Mouse (Mus musculus): ENCODE results near the gene Scml4. TPM values are rescaled to one million over a fixed set of nuclear protein-coding genes. Genes with fewer than 3 reads are reported as not detected.

Gene Scml4
- polyA plus RNA-seq, 1 experiment from 2014 or later = 0.66 TPM

- Histone ChIP-seq H3K27ac (no peak overlapping the region), H3K9me3 (replicated peaks) (no peaks in the 10 kb centered on the region), H3K27me3 (no peaks in the 10 kb centered on the region), H3K36me3 (0 out of 2 replicates have a peak, but pooled peaks cover under 1% of the 10 kb centered on the region), H3K9ac (no peak overlapping the region), H3K4me2 (no peak overlapping the region), H3K4me1 (replicated peaks) (0 out of 2 replicates have a peak, but pooled peaks cover 2% of the 10 kb centered on the region), H3K4me3 (no peak overlapping the region)
- ATAC-seq (replicated peaks; ENCODE audit: insufficient number of reproducible peaks, insufficient read depth, low FRiP score, low read depth) = peak; percentile 27; the same call in 1 of the 2 replicates
- WGBS = 9% methylated on average over 9 of the region's 9 CpGs
Observed at GRCm38 (mm10) chr10:42842358-42842757, 17.8 kb upstream of the Scml4 start.

GRCm38 (mm10) chr10:42843416-42843815 lies 16.8 kb upstream of the Scml4 start:
- no peak overlapping the region for H3K27ac ChIP-seq
- no peak overlapping the region for H3K9ac ChIP-seq
- no peaks in the 10 kb centered on the region for H3K36me3 ChIP-seq
- WGBS = 74% methylated on average over 1 of the region's 1 CpGs
- H3K4me2 ChIP-seq = no peak overlapping the region
- H3K4me3 ChIP-seq = no peak overlapping the region
- no peaks in the 10 kb centered on the region for H3K27me3 ChIP-seq
- no peaks in the 10 kb centered on the region for H3K9me3 ChIP-seq (replicated peaks)
- H3K4me1 ChIP-seq (replicated peaks) = 0 out of 2 replicates have a peak, but pooled peaks cover 2% of the 10 kb centered on the region
- ATAC-seq (replicated peaks; ENCODE audit: insufficient number of reproducible peaks, insufficient read depth, low FRiP score, low read depth) = no peak

- no peak for ATAC-seq (replicated peaks; ENCODE audit: insufficient number of reproducible peaks, insufficient read depth, low FRiP score, low read depth)
- 0 out of 2 replicates have a peak, but pooled peaks cover 2% of the 10 kb centered on the region for H3K4me1 ChIP-seq (replicated peaks)
- 29% methylated on average over 1 of the region's 1 CpGs for WGBS
Observed at GRCm38 (mm10) chr10:42845480-42845879, 14.7 kb upstream of the Scml4 start.

GRCm38 (mm10) chr10:42848179-42849080 lies 11.7 kb upstream of the Scml4 start:
- Histone ChIP-seq H3K9ac (no peak overlapping the region), H3K27ac (no peak overlapping the region), H3K4me3 (no peak overlapping the region), H3K4me2 (no peak overlapping the region), H3K27me3 (0 out of 2 replicates have a peak, but pooled peaks cover 5% of the 10 kb centered on the region), H3K36me3 (no peaks in the 10 kb centered on the region), H3K9me3 (replicated peaks) (no peaks in the 10 kb centered on the region), H3K4me1 (replicated peaks) (no peaks in the 10 kb centered on the region)
- WGBS = 84% methylated on average over 13 of the region's 13 CpGs
- ATAC-seq (replicated peaks; ENCODE audit: insufficient number of reproducible peaks, insufficient read depth, low FRiP score, low read depth) = no peak

More at GRCm38 (mm10) chr10:42845480-42845879, 14.7 kb upstream of the Scml4 start:
- Histone ChIP-seq H3K27ac (no peak overlapping the region), H3K36me3 (no peaks in the 10 kb centered on the region), H3K27me3 (no peaks in the 10 kb centered on the region), H3K9me3 (replicated peaks) (no peaks in the 10 kb centered on the region), H3K9ac (no peak overlapping the region), H3K4me2 (no peak overlapping the region), H3K4me3 (no peak overlapping the region)

GRCm38 (mm10) chr10:42849081-42849400 lies 11.1 kb upstream of the Scml4 start:
- Histone ChIP-seq H3K4me3 (no peak overlapping the region), H3K9me3 (replicated peaks) (no peaks in the 10 kb centered on the region), H3K4me2 (no peak overlapping the region), H3K27ac (no peak overlapping the region), H3K27me3 (0 out of 2 replicates have a peak, but pooled peaks cover 5% of the 10 kb centered on the region), H3K9ac (no peak overlapping the region), H3K4me1 (replicated peaks) (no peaks in the 10 kb centered on the region), H3K36me3 (no peaks in the 10 kb centered on the region)
- ATAC-seq (replicated peaks; ENCODE audit: insufficient number of reproducible peaks, insufficient read depth, low FRiP score, low read depth) = no peak
- 73% methylated on average over 7 of the region's 7 CpGs for WGBS

GRCm38 (mm10) chr10:42854838-42855237 lies 5.3 kb upstream of the Scml4 start:
- 68% methylated on average over 4 of the region's 4 CpGs for WGBS
- H3K27ac ChIP-seq = peak overlapping the region; percentile 2; the same call in 1 of the 2 replicates
- H3K9me3 ChIP-seq (replicated peaks) = no peaks in the 10 kb centered on the region
- no peaks in the 10 kb centered on the region for H3K36me3 ChIP-seq
- 0 out of 2 replicates have a peak, but pooled peaks cover 5% of the 10 kb centered on the region for H3K27me3 ChIP-seq
- no peak overlapping the region for H3K4me2 ChIP-seq
- no peak for ATAC-seq (replicated peaks; ENCODE audit: insufficient number of reproducible peaks, insufficient read depth, low FRiP score, low read depth)
- H3K4me1 ChIP-seq (replicated peaks) = peaks cover 8% of the 10 kb centered on the region; the same call in 1 of the 2 replicates
- no peak overlapping the region for H3K4me3 ChIP-seq
- no peak overlapping the region for H3K9ac ChIP-seq

GRCm38 (mm10) chr10:42855250-42855649 lies 4.9 kb upstream of the Scml4 start:
- H3K4me2 ChIP-seq = no peak overlapping the region
- no peak overlapping the region; the same call in 1 of the 2 replicates for H3K27ac ChIP-seq
- H3K4me3 ChIP-seq = no peak overlapping the region
- no peaks in the 10 kb centered on the region for H3K36me3 ChIP-seq
- WGBS = 20% methylated on average over 5 of the region's 5 CpGs
- H3K9me3 ChIP-seq (replicated peaks) = no peaks in the 10 kb centered on the region
- no peak for ATAC-seq (replicated peaks; ENCODE audit: insufficient number of reproducible peaks, insufficient read depth, low FRiP score, low read depth)
- 0 out of 2 replicates have a peak, but pooled peaks cover 5% of the 10 kb centered on the region for H3K27me3 ChIP-seq
- peaks cover 8% of the 10 kb centered on the region; the same call in 1 of the 2 replicates for H3K4me1 ChIP-seq (replicated peaks)
- H3K9ac ChIP-seq = no peak overlapping the region

- Histone ChIP-seq H3K9me3 (replicated peaks) (no peaks in the 10 kb centered on the region), H3K4me1 (replicated peaks) (peaks cover 8% of the 10 kb centered on the region; the same call in 1 of the 2 replicates), H3K4me2 (no peak overlapping the region), H3K27me3 (no peaks in the 10 kb centered on the region), H3K27ac (no peak overlapping the region), H3K9ac (no peak overlapping the region), H3K4me3 (no peak overlapping the region), H3K36me3 (no peaks in the 10 kb centered on the region)
- WGBS = 93% methylated on average over 9 of the region's 9 CpGs
- no peak for ATAC-seq (replicated peaks; ENCODE audit: insufficient number of reproducible peaks, insufficient read depth, low FRiP score, low read depth)
Observed at GRCm38 (mm10) chr10:42856574-42856973, 3.6 kb upstream of the Scml4 start.

GRCm38 (mm10) chr10:42857021-42857420 lies 3.1 kb upstream of the Scml4 start:
- WGBS = 90% methylated on average over 2 of the region's 2 CpGs
- Histone ChIP-seq H3K9ac (no peak overlapping the region), H3K9me3 (replicated peaks) (no peaks in the 10 kb centered on the region), H3K27ac (no peak overlapping the region), H3K4me1 (replicated peaks) (peaks cover 8% of the 10 kb centered on the region; the same call in 1 of the 2 replicates), H3K4me2 (no peak overlapping the region), H3K36me3 (no peaks in the 10 kb centered on the region), H3K4me3 (no peak overlapping the region), H3K27me3 (no peaks in the 10 kb centered on the region)
- no peak for ATAC-seq (replicated peaks; ENCODE audit: insufficient number of reproducible peaks, insufficient read depth, low FRiP score, low read depth)

GRCm38 (mm10) chr10:42859781-42860158 lies 400 bp upstream of the Scml4 start:
- Histone ChIP-seq H3K9ac (no peak overlapping the region), H3K27ac (no peak overlapping the region), H3K4me1 (replicated peaks) (peaks cover 24% of the 10 kb centered on the region), H3K9me3 (replicated peaks) (no peaks in the 10 kb centered on the region), H3K4me3 (no peak overlapping the region), H3K4me2 (no peak overlapping the region), H3K36me3 (no peaks in the 10 kb centered on the region), H3K27me3 (no peaks in the 10 kb centered on the region)
- no peak for ATAC-seq (replicated peaks; ENCODE audit: insufficient number of reproducible peaks, insufficient read depth, low FRiP score, low read depth)
- WGBS = 38% methylated on average over 2 of the region's 2 CpGs

- Histone ChIP-seq H3K27me3 (no peaks in the 10 kb centered on the region), H3K4me2 (no peak overlapping the region), H3K36me3 (no peaks in the 10 kb centered on the region), H3K27ac (no peak overlapping the region), H3K9me3 (replicated peaks) (no peaks in the 10 kb centered on the region), H3K4me3 (no peak overlapping the region), H3K9ac (no peak overlapping the region), H3K4me1 (replicated peaks) (peaks cover 17% of the 10 kb centered on the region; the same call in 1 of the 2 replicates)
- WGBS = 78% methylated on average over 7 of the region's 7 CpGs
- ATAC-seq (replicated peaks; ENCODE audit: insufficient number of reproducible peaks, insufficient read depth, low FRiP score, low read depth) = no peak
Observed at GRCm38 (mm10) chr10:42861446-42861845, 1.3 kb downstream of the Scml4 start.
